Mouse (Mus musculus): Measurements from ENCODE around the gene Lgals4. TPM values are rescaled to one million over a fixed set of nuclear protein-coding genes. Genes with fewer than 3 reads are reported as not detected.
A peak's percentile ranks its signal among the peaks of the same experiment; 100 is the strongest.
"Not testable (repeated sequence)": the region's sequence is repeated elsewhere in the genome, so short reads cannot be mapped to it uniquely, and the experiment has no call there.

Gene Lgals4
- polyA plus RNA-seq, 1 experiment from 2014 or later: 1.9 TPM

DNA sequence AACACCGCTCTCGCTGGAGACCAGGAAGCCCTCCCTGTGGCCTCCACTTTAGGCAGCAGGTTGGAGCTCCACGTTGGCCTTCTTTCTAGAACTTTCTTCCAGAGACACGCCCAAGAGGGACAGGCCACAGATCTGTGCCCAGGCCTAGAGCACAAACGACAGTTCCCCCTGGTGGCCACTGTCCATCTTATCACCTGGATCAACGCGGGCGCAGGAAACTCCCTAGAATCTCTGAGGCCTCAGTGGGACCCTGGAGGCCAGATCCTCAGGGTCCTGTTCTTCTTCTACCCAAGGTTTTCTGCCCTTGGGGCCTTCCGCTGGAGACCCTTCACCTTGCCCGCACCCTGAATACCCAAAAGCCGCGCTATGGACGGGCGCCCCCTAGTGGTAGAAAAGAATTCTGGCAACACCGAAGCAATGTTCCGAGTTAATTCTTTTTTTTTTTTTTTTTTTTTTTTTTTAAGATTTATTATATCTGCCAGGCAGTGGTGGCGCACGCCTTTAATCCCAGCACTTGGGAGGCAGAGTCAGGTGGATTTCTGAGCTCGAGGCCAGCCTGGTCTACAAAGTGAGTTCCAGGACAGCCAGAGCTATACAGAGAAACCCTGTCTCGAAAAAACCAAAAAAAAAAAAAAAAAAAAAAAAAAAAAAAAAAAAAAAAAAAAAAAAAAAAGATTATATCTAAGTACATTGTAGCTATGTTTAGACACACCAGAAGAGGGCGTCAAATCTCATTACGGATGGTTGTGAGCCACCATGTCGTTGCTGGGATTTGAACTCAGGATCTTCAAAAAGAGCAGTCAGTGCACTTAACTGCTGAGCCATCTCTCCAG lies 34.1 kb downstream of the Lgals4 start:
- peak; percentile 81 for DNase-seq (ENCODE audit: low spot score)
- not testable (repeated sequence) for H3K9me3 ChIP-seq (ENCODE audit: control insufficient read depth, low read length); H3K4me1 ChIP-seq (ENCODE audit: control insufficient read depth, insufficient read depth, low read length); H3K4me3 ChIP-seq (ENCODE audit: low read depth, low read length); H3K36me3 ChIP-seq (ENCODE audit: control insufficient read depth, insufficient read depth, low read length); H3K27ac ChIP-seq (replicated peaks; ENCODE audit: low read depth, low read length); ATAC-seq (ENCODE audit: insufficient number of reproducible peaks, low FRiP score, low TSS enrichment, low read depth); H3K9ac ChIP-seq (ENCODE audit: low read length); H3K4me2 ChIP-seq (ENCODE audit: low read depth, severe bottlenecking); H3K27me3 ChIP-seq (ENCODE audit: control insufficient read depth, insufficient read depth, low read length)
- WGBS: 30% methylated on average over 23 of the region's 23 CpGs

DNA sequence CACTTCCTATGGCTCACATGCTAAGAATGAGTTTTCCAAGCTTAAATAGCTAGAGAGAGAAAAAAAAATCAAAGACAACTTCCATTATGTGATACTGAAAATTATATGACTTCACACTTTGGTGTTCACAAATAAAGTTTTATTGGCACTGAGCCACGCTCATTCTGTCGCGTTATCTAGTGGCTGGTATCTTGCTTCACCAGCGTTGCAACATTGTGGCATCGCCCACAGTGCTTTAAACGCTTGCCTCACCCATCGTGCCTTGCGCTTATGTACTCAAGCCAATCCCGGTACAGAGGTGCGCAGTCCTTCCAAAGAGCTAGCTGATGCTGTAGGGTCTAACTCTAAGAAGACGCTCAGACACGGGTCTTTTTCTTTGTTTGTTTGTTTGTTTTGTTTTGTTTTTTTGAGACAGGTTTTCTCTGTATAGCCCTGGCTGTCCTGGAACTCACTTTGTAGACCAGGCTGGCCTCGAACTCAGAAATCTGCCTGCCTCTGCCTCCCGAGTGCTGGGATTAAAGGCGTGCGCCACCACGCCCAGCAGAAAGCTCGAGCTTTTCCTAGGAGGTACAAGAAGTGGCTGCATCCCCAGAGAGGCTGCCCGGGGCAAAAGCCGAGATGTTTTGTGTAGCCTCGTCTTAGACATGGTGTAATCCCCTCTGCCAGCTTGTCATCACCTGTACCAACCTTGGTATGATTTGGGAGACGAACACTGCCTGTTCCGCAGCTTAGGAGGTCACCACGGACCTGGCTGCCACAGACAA lies 37.4 kb downstream of the Lgals4 start:
- WGBS: 91% methylated on average over 24 of the region's 24 CpGs

DNA sequence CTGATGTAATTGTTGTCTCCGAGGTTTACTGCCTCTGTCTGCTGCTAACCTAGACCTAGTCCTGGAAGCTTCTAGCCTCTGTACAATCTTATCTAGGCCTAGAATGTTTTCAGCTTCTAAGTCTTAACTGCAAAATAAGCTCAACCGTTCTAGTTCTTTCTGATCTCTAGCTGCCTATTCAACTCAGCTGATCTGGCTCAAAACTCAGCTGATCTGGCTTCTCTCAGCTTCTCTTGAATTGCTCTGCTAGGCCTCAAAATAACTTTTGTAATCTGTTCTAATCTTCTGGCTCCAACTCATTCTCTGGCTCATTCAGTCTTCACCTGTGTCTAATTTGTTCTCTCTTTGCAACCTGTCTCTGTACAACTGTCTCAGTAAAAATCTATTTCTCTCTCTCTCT lies 40.9 kb downstream of the Lgals4 start:
- H3K4me1 ChIP-seq (ENCODE audit: control insufficient read depth, insufficient read depth, low read length): no peaks in the 10 kb centered on the region
- DNase-seq (ENCODE audit: low spot score) (no peak), ATAC-seq (ENCODE audit: insufficient number of reproducible peaks, low FRiP score, low TSS enrichment, low read depth) (no peak)
- no peak overlapping the region for H3K4me3 ChIP-seq (ENCODE audit: low read depth, low read length)
- no peaks in the 10 kb centered on the region for H3K9me3 ChIP-seq (ENCODE audit: control insufficient read depth, low read length)
- no peak overlapping the region for H3K9ac ChIP-seq (ENCODE audit: low read length)
- H3K4me2 ChIP-seq (ENCODE audit: low read depth, severe bottlenecking): no peak overlapping the region
- H3K27ac ChIP-seq (replicated peaks; ENCODE audit: low read depth, low read length): no peak overlapping the region
- no peaks in the 10 kb centered on the region for H3K36me3 ChIP-seq (ENCODE audit: control insufficient read depth, insufficient read depth, low read length)
- WGBS: 57% methylated on average over 2 of the region's 2 CpGs
- no peaks in the 10 kb centered on the region for H3K27me3 ChIP-seq (ENCODE audit: control insufficient read depth, insufficient read depth, low read length)

More for the DNA sequence above, 37.4 kb downstream of the Lgals4 start:
- Histone ChIP-seq H3K9ac (ENCODE audit: low read length) (no peak overlapping the region), H3K4me2 (ENCODE audit: low read depth, severe bottlenecking) (no peak overlapping the region), H3K27me3 (ENCODE audit: control insufficient read depth, insufficient read depth, low read length) (no peaks in the 10 kb centered on the region), H3K4me3 (ENCODE audit: low read depth, low read length) (no peak overlapping the region), H3K36me3 (ENCODE audit: control insufficient read depth, insufficient read depth, low read length) (no peaks in the 10 kb centered on the region), H3K4me1 (ENCODE audit: control insufficient read depth, insufficient read depth, low read length) (0 out of 2 replicates have a peak, but pooled peaks cover 3% of the 10 kb centered on the region), H3K9me3 (ENCODE audit: control insufficient read depth, low read length) (no peaks in the 10 kb centered on the region), H3K27ac (replicated peaks; ENCODE audit: low read depth, low read length) (no peak overlapping the region)
- no peak for ATAC-seq (ENCODE audit: insufficient number of reproducible peaks, low FRiP score, low TSS enrichment, low read depth)
- no peak for DNase-seq (ENCODE audit: low spot score)

DNA sequence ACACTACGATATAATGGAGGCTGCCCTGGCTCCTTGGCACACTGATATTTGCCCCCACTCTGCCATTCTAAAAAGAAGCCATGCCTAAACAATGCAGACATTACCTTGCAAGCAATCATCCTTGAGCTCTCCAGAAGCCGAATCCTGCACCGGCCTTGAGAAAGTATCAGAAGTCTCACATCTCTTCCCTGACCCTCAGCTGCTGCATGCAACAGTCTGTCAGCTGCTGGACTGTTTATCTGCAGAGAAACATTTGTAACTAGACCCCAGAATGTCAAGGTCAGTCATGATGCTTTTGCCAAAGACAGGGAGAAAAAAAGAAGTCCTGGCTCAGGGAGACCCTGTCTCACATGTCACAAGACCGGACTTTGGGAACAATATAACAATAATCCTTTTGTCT lies 42.4 kb downstream of the Lgals4 start:
- no peaks in the 10 kb centered on the region for H3K27me3 ChIP-seq (ENCODE audit: control insufficient read depth, insufficient read depth, low read length)
- DNase-seq (ENCODE audit: low spot score): no peak

DNA sequence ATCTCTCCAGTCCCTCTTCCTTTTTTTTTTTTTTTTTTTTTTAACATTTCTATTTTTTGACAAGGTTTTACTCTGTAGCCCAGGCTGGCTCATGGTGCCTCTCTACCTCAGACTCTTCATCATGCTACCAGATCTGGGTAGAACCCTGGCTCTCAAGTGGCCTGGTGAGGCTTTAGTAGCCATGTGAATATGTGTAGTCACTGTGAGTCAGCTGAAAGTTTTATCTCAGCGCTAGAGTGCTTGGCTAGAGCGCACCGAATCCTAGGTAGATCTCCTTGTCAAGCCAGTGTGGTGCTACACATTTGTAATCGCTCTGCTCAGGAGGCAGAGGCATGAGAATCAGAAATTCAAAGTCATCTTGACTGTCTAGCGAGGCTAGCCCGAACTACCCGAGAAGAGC lies 43.5 kb downstream of the Lgals4 start:
- Histone ChIP-seq H3K27ac (replicated peaks; ENCODE audit: low read depth, low read length) (no peak overlapping the region), H3K36me3 (ENCODE audit: control insufficient read depth, insufficient read depth, low read length) (no peaks in the 10 kb centered on the region), H3K4me3 (ENCODE audit: low read depth, low read length) (no peak overlapping the region), H3K4me1 (ENCODE audit: control insufficient read depth, insufficient read depth, low read length) (no peaks in the 10 kb centered on the region), H3K4me2 (ENCODE audit: low read depth, severe bottlenecking) (no peak overlapping the region), H3K9me3 (ENCODE audit: control insufficient read depth, low read length) (no peaks in the 10 kb centered on the region), H3K9ac (ENCODE audit: low read length) (no peak overlapping the region), H3K27me3 (ENCODE audit: control insufficient read depth, insufficient read depth, low read length) (no peaks in the 10 kb centered on the region)
- WGBS: 85% methylated on average over 7 of the region's 7 CpGs
- no peak for ATAC-seq (ENCODE audit: insufficient number of reproducible peaks, low FRiP score, low TSS enrichment, low read depth)
- no peak for DNase-seq (ENCODE audit: low spot score)

More for the DNA sequence above, 42.4 kb downstream of the Lgals4 start:
- no peaks in the 10 kb centered on the region for H3K36me3 ChIP-seq (ENCODE audit: control insufficient read depth, insufficient read depth, low read length)
- 89% methylated on average over 4 of the region's 4 CpGs for WGBS
- no peak overlapping the region for H3K4me2 ChIP-seq (ENCODE audit: low read depth, severe bottlenecking)
- H3K9me3 ChIP-seq (ENCODE audit: control insufficient read depth, low read length): no peaks in the 10 kb centered on the region
- no peak overlapping the region for H3K27ac ChIP-seq (replicated peaks; ENCODE audit: low read depth, low read length)
- ATAC-seq (ENCODE audit: insufficient number of reproducible peaks, low FRiP score, low TSS enrichment, low read depth): no peak
- no peaks in the 10 kb centered on the region for H3K4me1 ChIP-seq (ENCODE audit: control insufficient read depth, insufficient read depth, low read length)
- H3K4me3 ChIP-seq (ENCODE audit: low read depth, low read length): no peak overlapping the region
- no peak overlapping the region for H3K9ac ChIP-seq (ENCODE audit: low read length)

DNA sequence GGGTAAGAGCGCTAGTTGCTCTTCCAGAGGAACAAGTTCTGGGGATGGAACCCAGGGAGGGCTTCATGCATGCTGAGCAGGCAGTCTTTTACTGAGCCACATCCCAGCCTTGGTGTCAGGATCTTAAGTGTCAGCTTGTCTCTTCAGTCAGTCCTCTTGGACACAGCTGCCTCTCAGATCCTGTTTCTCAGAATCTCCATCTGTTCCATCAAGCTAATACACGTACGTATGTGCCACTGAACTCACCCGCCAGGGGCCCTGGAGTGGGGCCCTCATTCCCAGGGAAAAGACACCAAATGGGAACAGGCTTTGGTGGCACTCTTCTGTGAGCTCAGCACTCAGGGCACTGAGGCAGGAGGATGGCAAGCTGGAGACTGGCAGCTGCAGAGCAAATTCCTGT lies 44.2 kb downstream of the Lgals4 start:
- Histone ChIP-seq H3K4me1 (ENCODE audit: control insufficient read depth, insufficient read depth, low read length) (no peaks in the 10 kb centered on the region), H3K9ac (ENCODE audit: low read length) (no peak overlapping the region), H3K4me3 (ENCODE audit: low read depth, low read length) (no peak overlapping the region), H3K27ac (replicated peaks; ENCODE audit: low read depth, low read length) (no peak overlapping the region), H3K36me3 (ENCODE audit: control insufficient read depth, insufficient read depth, low read length) (no peaks in the 10 kb centered on the region), H3K4me2 (ENCODE audit: low read depth, severe bottlenecking) (no peak overlapping the region), H3K27me3 (ENCODE audit: control insufficient read depth, insufficient read depth, low read length) (no peaks in the 10 kb centered on the region), H3K9me3 (ENCODE audit: control insufficient read depth, low read length) (no peaks in the 10 kb centered on the region)
- DNase-seq (ENCODE audit: low spot score): no peak
- WGBS: 85% methylated on average over 4 of the region's 4 CpGs
- no peak for ATAC-seq (ENCODE audit: insufficient number of reproducible peaks, low FRiP score, low TSS enrichment, low read depth)

DNA sequence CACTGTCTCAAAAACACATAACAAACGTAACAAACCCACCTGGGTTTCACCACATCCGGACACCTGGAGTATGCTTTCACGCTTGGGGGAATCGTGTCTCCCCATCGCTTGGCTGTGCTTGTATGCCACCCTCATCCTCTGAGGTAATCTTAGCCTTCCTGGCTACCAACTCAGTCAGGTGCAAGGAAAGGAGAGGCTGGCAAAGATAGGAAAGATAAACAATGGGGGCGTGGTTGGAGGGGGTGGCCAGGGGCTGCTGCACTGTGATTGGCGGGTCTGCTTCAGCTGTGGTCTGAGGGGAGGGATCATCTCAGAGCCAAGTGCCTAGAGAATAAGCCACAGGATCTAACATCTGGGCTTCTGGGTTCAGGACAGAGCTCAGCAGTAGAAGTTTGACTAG lies 46.0 kb downstream of the Lgals4 start:
- no peak overlapping the region for H3K9ac ChIP-seq (ENCODE audit: low read length)
- ATAC-seq (ENCODE audit: insufficient number of reproducible peaks, low FRiP score, low TSS enrichment, low read depth) (no peak), DNase-seq (ENCODE audit: low spot score) (no peak)
- WGBS: 79% methylated on average over 7 of the region's 7 CpGs
- no peaks in the 10 kb centered on the region for H3K9me3 ChIP-seq (ENCODE audit: control insufficient read depth, low read length)
- H3K4me3 ChIP-seq (ENCODE audit: low read depth, low read length): no peak overlapping the region
- H3K27ac ChIP-seq (replicated peaks; ENCODE audit: low read depth, low read length): no peak overlapping the region
- no peak overlapping the region for H3K4me2 ChIP-seq (ENCODE audit: low read depth, severe bottlenecking)
- H3K27me3 ChIP-seq (ENCODE audit: control insufficient read depth, insufficient read depth, low read length): no peaks in the 10 kb centered on the region
- H3K36me3 ChIP-seq (ENCODE audit: control insufficient read depth, insufficient read depth, low read length): no peaks in the 10 kb centered on the region
- H3K4me1 ChIP-seq (ENCODE audit: control insufficient read depth, insufficient read depth, low read length): no peaks in the 10 kb centered on the region

DNA sequence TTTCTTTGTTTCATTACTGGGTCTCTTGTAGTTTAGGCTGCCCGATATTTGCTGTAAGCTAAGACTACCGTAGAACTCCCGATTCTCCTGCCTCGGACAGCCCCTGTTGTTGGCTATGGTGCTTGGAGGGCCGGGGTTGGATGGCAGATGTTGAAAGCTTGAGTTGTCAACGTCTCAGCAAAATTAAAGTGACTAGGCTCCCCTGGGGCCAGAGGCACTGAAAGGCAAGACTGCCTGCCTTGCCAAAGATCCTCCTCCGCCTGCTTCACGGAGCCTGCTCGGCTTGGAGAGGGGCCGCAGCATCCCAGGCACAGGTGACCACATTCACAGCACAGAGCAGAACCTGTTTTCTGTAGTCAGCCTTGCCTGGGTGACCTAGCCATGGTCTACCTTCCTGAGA lies 46.9 kb downstream of the Lgals4 start:
- no peaks in the 10 kb centered on the region for H3K36me3 ChIP-seq (ENCODE audit: control insufficient read depth, insufficient read depth, low read length)
- no peaks in the 10 kb centered on the region for H3K4me1 ChIP-seq (ENCODE audit: control insufficient read depth, insufficient read depth, low read length)
- no peak overlapping the region for H3K4me3 ChIP-seq (ENCODE audit: low read depth, low read length)
- DNase-seq (ENCODE audit: low spot score) (no peak), ATAC-seq (ENCODE audit: insufficient number of reproducible peaks, low FRiP score, low TSS enrichment, low read depth) (no peak)
- H3K9me3 ChIP-seq (ENCODE audit: control insufficient read depth, low read length): no peaks in the 10 kb centered on the region
- no peaks in the 10 kb centered on the region for H3K27me3 ChIP-seq (ENCODE audit: control insufficient read depth, insufficient read depth, low read length)
- 82% methylated on average over 10 of the region's 10 CpGs for WGBS
- no peak overlapping the region for H3K9ac ChIP-seq (ENCODE audit: low read length)
- H3K27ac ChIP-seq (replicated peaks; ENCODE audit: low read depth, low read length): no peak overlapping the region
- H3K4me2 ChIP-seq (ENCODE audit: low read depth, severe bottlenecking): no peak overlapping the region
